Mouse (Mus musculus) urinary bladder, postnatal 14 days (tissue): Measurements from ENCODE around the gene Fam13c.

Experiments used
- DNase-seq: peaks from one replicate; pipeline ENCODE4 v3.0.0; 2021; ENCODE audit warnings: low spot score

The Fam13c gene

GRCm38 (mm10) chr10:70520143-70521131 lies 80.2 kb downstream of the Fam13c start:
- DNase-seq, result peak; percentile 42

GRCm38 (mm10) chr10:70521379-70521778 lies 81.1 kb downstream of the Fam13c start:
- DNase-seq, result no peak

- no peak for DNase-seq
Observed at GRCm38 (mm10) chr10:70530185-70530823, 90.0 kb downstream of the Fam13c start.

- DNase-seq, result no peak
Observed at GRCm38 (mm10) chr10:70532249-70532648, 92.0 kb downstream of the Fam13c start.

- DNase-seq, result no peak
Observed at GRCm38 (mm10) chr10:70533301-70533781, 93.1 kb downstream of the Fam13c start.

GRCm38 (mm10) chr10:70533986-70534385 lies 93.7 kb downstream of the Fam13c start:
- DNase-seq, result no peak

GRCm38 (mm10) chr10:70534571-70534970 lies 94.3 kb downstream of the Fam13c start:
- no peak for DNase-seq

- DNase-seq, result no peak
Observed at GRCm38 (mm10) chr10:70535401-70535800, 95.1 kb downstream of the Fam13c start.

GRCm38 (mm10) chr10:70537694-70538093 lies 97.4 kb downstream of the Fam13c start:
- DNase-seq, result no peak

- no peak for DNase-seq
Observed at GRCm38 (mm10) chr10:70539251-70539650, 99.0 kb downstream of the Fam13c start.

GRCm38 (mm10) chr10:70540456-70541195 lies 100.3 kb downstream of the Fam13c start:
- DNase-seq, result no peak

- no peak for DNase-seq
Observed at GRCm38 (mm10) chr10:70542857-70543256, 102.6 kb downstream of the Fam13c start.

- DNase-seq, result no peak
Observed at GRCm38 (mm10) chr10:70552531-70552930, 112.2 kb downstream of the Fam13c start.

GRCm38 (mm10) chr10:70563636-70564035 lies 123.4 kb downstream of the Fam13c start:
- DNase-seq, result peak; percentile 67

GRCm38 (mm10) chr10:70581556-70582211 lies 141.4 kb downstream of the Fam13c start:
- no peak for DNase-seq

- no peak for DNase-seq
Observed at GRCm38 (mm10) chr10:70584171-70584570, 143.9 kb downstream of the Fam13c start.

GRCm38 (mm10) chr10:70586876-70587405 lies 146.7 kb downstream of the Fam13c start:
- no peak for DNase-seq

- no peak for DNase-seq
Observed at GRCm38 (mm10) chr10:70594007-70594406, 153.7 kb downstream of the Fam13c start.

- DNase-seq, result peak; percentile 22
Observed at GRCm38 (mm10) chr10:70598081-70598515, 157.8 kb downstream of the Fam13c start.

- peak; percentile 10 for DNase-seq
Observed at GRCm38 (mm10) chr10:70598516-70599125, 158.3 kb downstream of the Fam13c start.
